Mouse (Mus musculus) erythroblast, embryonic 14.5 days (primary cell): ENCODE measurements at regions not wholly inside any gene's neighbourhood (a gene's known extent, or its start where the extent isn't known, plus 50 kb on each side); places are given as distances from the start of the nearest gene placed in this dataset.

ENCODE experiments used
- H3K27me3 ChIP-seq: 2 replicates; pipeline ENCODE4 v1.6.1; 2012; ENCODE audit warnings: inconsistent platforms; ENCODE audit not compliant: control insufficient read depth
- H3K36me3 ChIP-seq: 2 replicates; pipeline ENCODE4 v1.6.1; 2012; ENCODE audit warnings: mild to moderate bottlenecking, inconsistent platforms; ENCODE audit not compliant: control insufficient read depth
- H3K4me1 ChIP-seq: 2 replicates; pipeline ENCODE4 v1.6.1; 2012; ENCODE audit warnings: inconsistent platforms; ENCODE audit not compliant: control insufficient read depth
- H3K4me3 ChIP-seq: replicated peaks from 2 replicates; pipeline ENCODE3; 2012; ENCODE audit warnings: moderate library complexity, mild to moderate bottlenecking, inconsistent platforms
- H3K9me3 ChIP-seq: 2 replicates; pipeline ENCODE4 v1.6.1; 2012; ENCODE audit warnings: low read length, inconsistent platforms, mixed read lengths; ENCODE audit not compliant: control insufficient read depth
- GATA1 ChIP-seq: IDR thresholded peaks from 2 replicates; pipeline ENCODE4 v1.6.1; 2012; ENCODE audit warnings: low read length, inconsistent platforms, mixed read lengths
- TAL1 ChIP-seq: IDR thresholded peaks from 3 replicates; pipeline ENCODE4 v1.6.1; 2012; ENCODE audit warnings: low read length, inconsistent platforms, mixed read lengths

DNA sequence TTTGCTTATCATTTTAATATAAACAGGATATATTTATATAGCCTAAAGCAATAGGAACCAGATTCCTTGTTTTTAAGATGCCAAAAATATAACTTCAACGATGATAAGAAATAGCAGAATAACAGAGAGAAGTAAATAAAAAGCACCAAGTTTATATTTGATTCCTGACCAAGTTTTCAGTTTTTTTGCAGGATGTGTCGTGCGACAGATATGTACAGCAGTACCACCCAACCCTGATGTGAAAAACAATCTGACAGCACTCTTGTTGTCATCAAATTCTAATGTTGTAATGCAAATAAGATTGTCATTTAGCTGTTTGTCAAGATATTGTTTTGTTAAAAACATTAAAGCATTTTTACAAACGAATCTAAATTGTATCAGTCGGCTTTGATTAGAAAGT lies 309.9 kb downstream of the Hsfy2 start:
- H3K36me3 ChIP-seq, result no peaks in the 10 kb centered on the region
- H3K4me3 ChIP-seq, result no peak overlapping the region
- no peak for TF ChIP-seq TAL1
- TF ChIP-seq GATA1, result no peak
- H3K27me3 ChIP-seq, result no peaks in the 10 kb centered on the region
- no peaks in the 10 kb centered on the region for H3K9me3 ChIP-seq
- no peaks in the 10 kb centered on the region for H3K4me1 ChIP-seq

- no peaks in the 10 kb centered on the region for H3K4me1 ChIP-seq
Measured at GRCm38 (mm10) chr1:56308586-56308985, 328.6 kb downstream of the Hsfy2 start.

GRCm38 (mm10) chr1:56294391-56294790 lies 342.8 kb downstream of the Hsfy2 start:
- H3K27me3 ChIP-seq, result no peaks in the 10 kb centered on the region
- TF ChIP-seq GATA1 (no peak), TAL1 (no peak)
- no peaks in the 10 kb centered on the region for H3K4me1 ChIP-seq
- no peaks in the 10 kb centered on the region for H3K9me3 ChIP-seq
- no peak overlapping the region for H3K4me3 ChIP-seq
- H3K36me3 ChIP-seq, result no peaks in the 10 kb centered on the region

More at GRCm38 (mm10) chr1:56308586-56308985, 328.6 kb downstream of the Hsfy2 start:
- Histone ChIP-seq H3K9me3 (0 out of 2 replicates have a peak, but pooled peaks cover 2% of the 10 kb centered on the region), H3K27me3 (no peaks in the 10 kb centered on the region), H3K36me3 (no peaks in the 10 kb centered on the region), H3K4me3 (no peak overlapping the region)
- TF ChIP-seq GATA1 (no peak), TAL1 (no peak)

- TF ChIP-seq GATA1 (no peak), TAL1 (no peak)
- H3K4me3 ChIP-seq, result no peak overlapping the region
- no peaks in the 10 kb centered on the region for H3K9me3 ChIP-seq
- H3K36me3 ChIP-seq, result no peaks in the 10 kb centered on the region
- no peaks in the 10 kb centered on the region for H3K4me1 ChIP-seq
- no peaks in the 10 kb centered on the region for H3K27me3 ChIP-seq
Measured at GRCm38 (mm10) chr1:56289748-56290147, 347.5 kb downstream of the Hsfy2 start.

GRCm38 (mm10) chr1:56286386-56287045 lies 350.7 kb downstream of the Hsfy2 start:
- TF ChIP-seq GATA1 (no peak), TAL1 (no peak)
- Histone ChIP-seq H3K36me3 (no peaks in the 10 kb centered on the region), H3K4me1 (no peaks in the 10 kb centered on the region), H3K27me3 (no peaks in the 10 kb centered on the region), H3K9me3 (no peaks in the 10 kb centered on the region), H3K4me3 (no peak overlapping the region)

DNA sequence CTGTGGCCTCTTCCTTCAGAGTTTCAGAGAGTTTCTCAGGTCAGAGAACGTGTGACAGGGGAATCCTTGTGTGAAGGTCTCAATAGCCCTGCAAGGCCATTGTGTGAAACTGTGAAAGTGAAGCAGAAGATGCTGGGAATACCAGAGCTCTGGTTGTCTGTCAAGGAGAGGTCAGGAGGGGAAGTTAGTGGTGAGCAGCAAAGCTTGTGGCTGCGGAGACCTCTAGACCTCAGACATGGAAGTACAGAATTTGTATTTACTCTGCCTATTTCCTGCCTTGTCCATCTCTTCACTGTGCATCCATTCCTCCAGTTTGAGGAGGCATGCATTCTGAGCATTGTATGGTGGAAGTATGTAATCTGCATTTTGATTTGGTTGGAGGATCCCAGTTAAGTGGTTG lies 375.5 kb downstream of the Hsfy2 start:
- Histone ChIP-seq H3K9me3 (no peaks in the 10 kb centered on the region), H3K4me1 (no peaks in the 10 kb centered on the region), H3K36me3 (no peaks in the 10 kb centered on the region), H3K27me3 (no peaks in the 10 kb centered on the region), H3K4me3 (no peak overlapping the region)
- TF ChIP-seq GATA1, result no peak
- TF ChIP-seq TAL1, result no peak

- Histone ChIP-seq H3K9me3 (no peaks in the 10 kb centered on the region), H3K4me3 (no peak overlapping the region), H3K4me1 (no peaks in the 10 kb centered on the region), H3K27me3 (no peaks in the 10 kb centered on the region), H3K36me3 (no peaks in the 10 kb centered on the region)
- no peak for TF ChIP-seq GATA1
- no peak for TF ChIP-seq TAL1
Measured at GRCm38 (mm10) chr1:56260759-56261158, 376.5 kb downstream of the Hsfy2 start.

GRCm38 (mm10) chr1:56256839-56257490 lies 380.3 kb downstream of the Hsfy2 start:
- TF ChIP-seq TAL1 (no peak), GATA1 (peak; percentile 19; the same call in 1 of the 2 replicates)
- Histone ChIP-seq H3K27me3 (no peaks in the 10 kb centered on the region), H3K4me3 (no peak overlapping the region)

DNA sequence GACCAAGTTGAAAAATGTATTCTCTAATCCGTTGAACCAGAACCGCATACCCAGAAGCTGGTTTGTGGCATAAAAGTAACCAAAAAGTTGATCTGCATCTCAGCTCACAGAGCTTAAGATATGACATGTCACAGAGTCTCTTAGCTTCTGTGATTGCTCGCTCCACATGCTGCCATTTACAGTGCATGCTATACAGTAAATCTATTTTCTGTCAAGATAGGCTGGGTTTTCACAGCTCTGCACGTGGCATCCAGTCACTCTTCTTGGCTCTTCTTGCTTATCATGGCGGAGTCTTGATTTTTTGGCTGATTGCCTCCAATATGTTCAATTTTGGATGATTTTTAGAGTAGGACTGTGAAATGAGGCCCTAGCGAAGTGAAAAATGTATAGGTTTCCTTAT lies 397.5 kb downstream of the Hsfy2 start:
- H3K4me1 ChIP-seq, result no peaks in the 10 kb centered on the region
- no peaks in the 10 kb centered on the region for H3K27me3 ChIP-seq
- TF ChIP-seq TAL1 (no peak), GATA1 (no peak)
- no peak overlapping the region for H3K4me3 ChIP-seq
- H3K36me3 ChIP-seq, result no peaks in the 10 kb centered on the region
- H3K9me3 ChIP-seq, result peaks cover 3% of the 10 kb centered on the region; the same call in 1 of the 2 replicates

More at GRCm38 (mm10) chr1:56256839-56257490, 380.3 kb downstream of the Hsfy2 start:
- Histone ChIP-seq H3K36me3 (no peaks in the 10 kb centered on the region), H3K4me1 (no peaks in the 10 kb centered on the region), H3K9me3 (no peaks in the 10 kb centered on the region)
